Mouse (Mus musculus): Measurements from ENCODE around the gene Kcnq4.

DNA sequence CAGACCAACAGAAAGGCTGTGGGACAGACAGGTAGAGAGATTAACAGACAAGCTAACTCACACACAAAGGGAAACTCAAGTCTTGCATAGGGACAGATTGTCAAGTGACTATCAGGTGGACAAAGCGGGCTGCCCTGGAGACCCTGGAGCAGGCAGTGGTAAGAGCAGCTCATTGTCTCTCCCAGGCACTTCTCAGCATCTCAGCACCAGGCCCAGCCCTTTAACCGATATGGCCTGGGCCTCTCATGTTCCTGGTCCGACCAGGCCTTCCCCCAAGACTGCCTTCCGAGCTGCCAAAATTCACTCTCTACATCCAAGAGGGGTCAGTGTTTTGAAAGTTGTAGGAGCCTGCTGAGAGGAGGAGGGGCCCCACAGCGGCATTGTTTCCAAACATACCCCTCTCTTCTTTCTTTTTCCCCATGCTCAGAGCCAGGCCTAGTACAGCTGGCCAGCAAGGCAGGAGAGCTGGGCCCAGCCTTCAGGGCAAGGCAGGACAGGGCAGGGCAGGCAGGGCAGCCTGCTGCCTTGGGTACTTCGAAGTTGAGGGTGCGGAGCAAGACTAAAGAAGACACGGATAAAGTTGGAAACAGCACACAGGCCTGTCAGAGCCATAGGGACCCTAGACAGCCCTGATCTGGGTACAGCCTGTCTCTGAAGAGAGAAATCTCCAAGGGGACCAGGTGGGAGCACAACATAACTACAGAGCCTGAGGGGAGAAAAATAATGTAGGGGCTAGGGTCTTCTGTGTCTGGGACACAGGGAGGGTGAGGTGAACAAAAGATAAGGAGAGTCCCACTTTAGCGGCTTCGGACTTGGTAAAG, 2.5 kb downstream of the Kcnq4 start:
- no peak for TF ChIP-seq CTCF (IDR thresholded peaks at IDR 0.05; ENCODE audit: low read depth, low read length)
- TF ChIP-seq POLR2A (IDR thresholded peaks at IDR 0.05; ENCODE audit: borderline replicate concordance, low read depth, low read length): no peak

All from bone marrow macrophage, adult 2 months (primary cell).